Mouse (Mus musculus) ES-E14 (cell line): ENCODE data around the gene H2-Eb1.

Source experiments
- CHD2 ChIP-seq: IDR thresholded peaks from 2 replicates; pipeline ENCODE4 v1.6.1; 2014; ENCODE audit warnings: mild to moderate bottlenecking, low read depth, low read length, inconsistent platforms
- HCFC1 ChIP-seq: IDR thresholded peaks from 2 replicates; pipeline ENCODE4 v1.6.1; 2012; ENCODE audit warnings: low read length, inconsistent platforms, borderline replicate concordance; ENCODE audit not compliant: insufficient read depth
- MAFK ChIP-seq: IDR thresholded peaks from 2 replicates; pipeline ENCODE4 v1.6.1; 2014; ENCODE audit warnings: mild to moderate bottlenecking, low read depth, low read length, inconsistent platforms; ENCODE audit not compliant: insufficient read depth
- ZNF384 ChIP-seq: IDR thresholded peaks from 2 replicates; pipeline ENCODE4 v1.6.1; 2012; ENCODE audit warnings: low read depth, low read length, inconsistent platforms

DNA sequence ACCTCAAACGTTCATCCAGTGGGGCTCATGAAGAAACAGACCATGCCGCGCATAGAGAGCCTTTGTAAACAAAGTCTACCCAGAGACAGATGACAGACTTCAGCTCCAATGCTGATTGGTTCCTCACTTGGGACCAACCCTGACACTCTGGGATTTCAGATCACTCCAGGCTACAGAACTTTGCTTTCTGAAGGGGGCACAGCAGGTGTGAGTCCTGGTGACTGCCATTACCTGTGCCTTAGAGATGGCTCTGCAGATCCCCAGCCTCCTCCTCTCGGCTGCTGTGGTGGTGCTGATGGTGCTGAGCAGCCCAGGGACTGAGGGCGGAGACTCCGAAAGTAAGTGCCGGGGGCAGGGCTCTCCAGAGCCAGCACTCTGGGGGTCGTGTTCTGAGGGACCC is 42.6 kb upstream of the H2-Eb1 start:
- TF ChIP-seq ZNF384 (no peak), CHD2 (peak; percentile 96), HCFC1 (no peak), MAFK (no peak)
